Mouse (Mus musculus): Measurements from ENCODE around the gene Tead2. TPM values are rescaled to one million over a fixed set of nuclear protein-coding genes. Genes with fewer than 3 reads are reported as not detected.
"Not testable (repeated sequence)": the region's sequence is repeated elsewhere in the genome, so short reads cannot be mapped to it uniquely, and the experiment has no call there.

The Tead2 gene
- polyA plus RNA-seq (2015; fragmentation: Nextera tagmentation; extraction: Ambion mirVana): 93.2 and 97.0 TPM in 2 replicates

- Histone ChIP-seq H3K4me1 (replicated peaks) (peaks cover 22% of the 10 kb centered on the region), H3K4me2 (replicated peaks) (peak within 1 kb of the TSS; percentile 84), H3K9ac (peak within 1 kb of the TSS; percentile 94), H3K27ac (peak within 1 kb of the TSS; percentile 89), H3K27me3 (replicated peaks) (peaks cover 10% of the 10 kb centered on the region), H3K4me3 (replicated peaks) (peak within 1 kb of the TSS; percentile 73), H3K36me3 (peaks cover 10% of the 10 kb centered on the region; the same call in 1 of the 2 replicates), H3K9me3 (no peaks in the 10 kb centered on the region)
- ATAC-seq: peak; percentile 67
- WGBS: 1% methylated on average over 54 of the region's 55 CpGs
These were observed at the start of gene Tead2 for GRCm38 (mm10) chr7:45215673-45216441. Gene Tead2, plus strand, starts transcription at chr7:45215753.

GRCm38 (mm10) chr7:45166950-45167401 lies 48.6 kb upstream of the Tead2 start:
- 27% methylated on average over 10 of the region's 10 CpGs for WGBS
- H3K27ac ChIP-seq: no peak overlapping the region
- peaks cover 7% of the 10 kb centered on the region for H3K4me1 ChIP-seq (replicated peaks)
- ATAC-seq: no peak
- peaks cover 5% of the 10 kb centered on the region; the same call in 1 of the 2 replicates for H3K9me3 ChIP-seq
- no peaks in the 10 kb centered on the region for H3K36me3 ChIP-seq
- peaks cover 85% of the 10 kb centered on the region for H3K27me3 ChIP-seq (replicated peaks)
- H3K4me2 ChIP-seq (replicated peaks): no peak overlapping the region
- H3K9ac ChIP-seq: no peak overlapping the region
- no peak overlapping the region for H3K4me3 ChIP-seq (replicated peaks)

GRCm38 (mm10) chr7:45167761-45168445 lies 47.6 kb upstream of the Tead2 start:
- Histone ChIP-seq H3K4me1 (replicated peaks) (peaks cover 7% of the 10 kb centered on the region), H3K27ac (no peak overlapping the region), H3K27me3 (replicated peaks) (peaks cover 86% of the 10 kb centered on the region), H3K36me3 (no peaks in the 10 kb centered on the region), H3K9me3 (peaks cover 5% of the 10 kb centered on the region; the same call in 1 of the 2 replicates), H3K9ac (no peak overlapping the region), H3K4me3 (replicated peaks) (no peak overlapping the region), H3K4me2 (replicated peaks) (no peak overlapping the region)
- WGBS: 4% methylated on average over 19 of the region's 19 CpGs
- no peak for ATAC-seq

GRCm38 (mm10) chr7:45168656-45169055 lies 46.9 kb upstream of the Tead2 start:
- Histone ChIP-seq H3K4me2 (replicated peaks) (no peak overlapping the region), H3K4me1 (replicated peaks) (peaks cover 5% of the 10 kb centered on the region), H3K9ac (no peak overlapping the region), H3K4me3 (replicated peaks) (no peak overlapping the region), H3K36me3 (no peaks in the 10 kb centered on the region), H3K27ac (no peak overlapping the region), H3K9me3 (peaks cover 5% of the 10 kb centered on the region; the same call in 1 of the 2 replicates), H3K27me3 (replicated peaks) (peaks cover 83% of the 10 kb centered on the region)
- 8% methylated on average over 24 of the region's 24 CpGs for WGBS
- ATAC-seq: no peak

- no peak overlapping the region for H3K4me2 ChIP-seq (replicated peaks)
- H3K27me3 ChIP-seq (replicated peaks): peaks cover 82% of the 10 kb centered on the region
- no peak overlapping the region for H3K9ac ChIP-seq
- ATAC-seq: no peak
- peaks cover 5% of the 10 kb centered on the region; the same call in 1 of the 2 replicates for H3K9me3 ChIP-seq
- H3K27ac ChIP-seq: no peak overlapping the region
- no peak overlapping the region for H3K4me3 ChIP-seq (replicated peaks)
- 91% methylated on average over 3 of the region's 3 CpGs for WGBS
- H3K36me3 ChIP-seq: no peaks in the 10 kb centered on the region
- H3K4me1 ChIP-seq (replicated peaks): no peaks in the 10 kb centered on the region
These were observed 46.1 kb upstream of the Tead2 start for GRCm38 (mm10) chr7:45169495-45169894.

GRCm38 (mm10) chr7:45172974-45173373 lies 42.6 kb upstream of the Tead2 start:
- Histone ChIP-seq H3K9me3 (peaks cover 5% of the 10 kb centered on the region; the same call in 1 of the 2 replicates), H3K4me2 (replicated peaks) (no peak overlapping the region), H3K9ac (no peak overlapping the region), H3K4me3 (replicated peaks) (no peak overlapping the region), H3K36me3 (no peaks in the 10 kb centered on the region), H3K27ac (no peak overlapping the region), H3K27me3 (replicated peaks) (peaks cover 85% of the 10 kb centered on the region), H3K4me1 (replicated peaks) (peaks cover 10% of the 10 kb centered on the region; the same call in 1 of the 2 replicates)
- no peak for ATAC-seq
- 54% methylated on average over 7 of the region's 7 CpGs for WGBS

- not testable (repeated sequence) for H3K9me3 ChIP-seq; H3K27ac ChIP-seq; H3K4me1 ChIP-seq (replicated peaks); ATAC-seq; H3K9ac ChIP-seq; H3K4me2 ChIP-seq (replicated peaks); H3K4me3 ChIP-seq (replicated peaks); H3K36me3 ChIP-seq
- WGBS: 61% methylated on average over 1 of the region's 1 CpGs
- peaks cover 85% of the 10 kb centered on the region for H3K27me3 ChIP-seq (replicated peaks)
These were observed 41.8 kb upstream of the Tead2 start for GRCm38 (mm10) chr7:45173772-45174171.

- Histone ChIP-seq H3K4me2 (replicated peaks) (peak overlapping the region; percentile 39), H3K27me3 (replicated peaks) (peaks cover 85% of the 10 kb centered on the region), H3K4me3 (replicated peaks) (peak overlapping the region; percentile 13; the same call in 1 of the 2 replicates), H3K36me3 (no peaks in the 10 kb centered on the region), H3K9me3 (0 out of 2 replicates have a peak, but pooled peaks cover under 1% of the 10 kb centered on the region), H3K27ac (no peak overlapping the region), H3K4me1 (replicated peaks) (peaks cover 10% of the 10 kb centered on the region; the same call in 1 of the 2 replicates), H3K9ac (no peak overlapping the region)
- no peak for ATAC-seq
- 5% methylated on average over 29 of the region's 29 CpGs for WGBS
These were observed 40.8 kb upstream of the Tead2 start for GRCm38 (mm10) chr7:45174567-45175280.

- peaks cover 10% of the 10 kb centered on the region; the same call in 1 of the 2 replicates for H3K4me1 ChIP-seq (replicated peaks)
- no peak for ATAC-seq
- H3K9ac ChIP-seq: no peak overlapping the region
- no peaks in the 10 kb centered on the region for H3K36me3 ChIP-seq
- no peak overlapping the region for H3K4me2 ChIP-seq (replicated peaks)
- WGBS: 5% methylated on average over 13 of the region's 13 CpGs
- H3K9me3 ChIP-seq: no peaks in the 10 kb centered on the region
- H3K27me3 ChIP-seq (replicated peaks): peaks cover 89% of the 10 kb centered on the region
- H3K27ac ChIP-seq: no peak overlapping the region
- H3K4me3 ChIP-seq (replicated peaks): no peak overlapping the region
These were observed 40.2 kb upstream of the Tead2 start for GRCm38 (mm10) chr7:45175398-45175797.

GRCm38 (mm10) chr7:45175929-45176328 lies 39.6 kb upstream of the Tead2 start:
- Histone ChIP-seq H3K4me3 (replicated peaks) (peak overlapping the region; percentile 15; the same call in 1 of the 2 replicates), H3K9ac (no peak overlapping the region), H3K4me2 (replicated peaks) (peak overlapping the region; percentile 42), H3K36me3 (no peaks in the 10 kb centered on the region), H3K27me3 (replicated peaks) (peaks cover 90% of the 10 kb centered on the region), H3K9me3 (no peaks in the 10 kb centered on the region), H3K27ac (no peak overlapping the region), H3K4me1 (replicated peaks) (peaks cover 10% of the 10 kb centered on the region; the same call in 1 of the 2 replicates)
- whole genome bisulfite sequencing: 4% methylated on average over 23 of the region's 23 CpGs
- no peak for ATAC-seq

GRCm38 (mm10) chr7:45176356-45176755 lies 39.2 kb upstream of the Tead2 start:
- Histone ChIP-seq H3K4me3 (replicated peaks) (peak overlapping the region; percentile 15; the same call in 1 of the 2 replicates), H3K4me2 (replicated peaks) (peak overlapping the region; percentile 42), H3K4me1 (replicated peaks) (peaks cover 11% of the 10 kb centered on the region), H3K36me3 (no peaks in the 10 kb centered on the region), H3K27me3 (replicated peaks) (peaks cover 95% of the 10 kb centered on the region), H3K9ac (no peak overlapping the region), H3K27ac (no peak overlapping the region), H3K9me3 (no peaks in the 10 kb centered on the region)
- 4% methylated on average over 31 of the region's 31 CpGs for whole genome bisulfite sequencing
- ATAC-seq: no peak

GRCm38 (mm10) chr7:45178550-45178949 lies 37.0 kb upstream of the Tead2 start:
- no peak for ATAC-seq
- H3K9ac ChIP-seq: no peak overlapping the region
- H3K27me3 ChIP-seq (replicated peaks): peaks cover 97% of the 10 kb centered on the region
- no peak overlapping the region for H3K4me3 ChIP-seq (replicated peaks)
- no peak overlapping the region for H3K27ac ChIP-seq
- no peaks in the 10 kb centered on the region for H3K9me3 ChIP-seq
- H3K4me2 ChIP-seq (replicated peaks): no peak overlapping the region
- peaks cover 20% of the 10 kb centered on the region for H3K4me1 ChIP-seq (replicated peaks)
- WGBS: 21% methylated on average over 7 of the region's 7 CpGs
- no peaks in the 10 kb centered on the region for H3K36me3 ChIP-seq

Measured in intestine, embryonic 15.5 days (tissue).